Mouse (Mus musculus) spleen, postnatal 4 days (tissue): ENCODE data around the gene Rps6ka4.

Experiments used
- DNase-seq, 2 experiments: peaks; one replicate each; pipeline ENCODE4 v3.0.0; 2022; ENCODE audit warnings: low spot score in 2 of 2

Rps6ka4 gene

DNA sequence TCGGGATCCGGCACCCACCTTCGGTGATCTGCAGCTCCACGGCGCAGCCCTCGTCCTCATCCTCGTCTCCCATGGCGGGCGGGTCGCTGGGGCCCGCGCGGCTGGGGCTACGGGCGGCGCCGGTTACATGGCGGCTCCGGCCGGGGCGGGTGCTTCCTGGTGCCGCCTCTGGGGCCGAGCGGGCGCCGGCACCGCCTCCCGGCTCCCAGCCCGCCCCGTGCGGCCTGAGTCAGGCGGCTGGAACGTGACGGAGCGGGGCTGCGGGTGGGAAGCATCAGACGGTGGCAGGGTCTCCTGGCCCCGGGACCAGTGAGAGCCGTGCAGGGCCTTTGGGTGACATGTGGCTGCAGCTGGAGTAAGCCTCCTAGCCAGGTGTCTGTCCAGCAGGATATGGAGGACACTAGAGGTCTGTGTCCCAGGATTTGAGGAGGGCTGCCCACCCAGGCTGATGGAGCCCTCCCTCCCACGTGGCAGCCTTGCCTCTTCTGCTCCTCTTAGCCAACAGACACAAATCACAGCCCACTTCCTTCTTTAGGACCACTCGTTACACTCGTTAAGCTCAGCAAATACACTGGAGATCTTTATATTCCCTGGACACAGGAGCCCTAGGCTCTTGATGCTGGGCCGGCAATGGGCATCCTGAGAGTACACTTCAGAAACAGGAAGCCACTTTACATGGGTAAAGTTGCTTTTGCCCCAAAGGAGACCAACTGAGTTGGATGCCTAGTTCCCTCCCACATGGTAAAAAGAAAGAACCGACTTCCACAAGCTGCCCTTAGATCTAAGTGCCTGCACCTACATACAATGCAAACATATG is at the start of gene Rps6ka4:
TSS of gene Rps6ka4 (minus strand) at position 162 of the 817 bp plus-strand sequence.
- peak; percentile 55 to 83 for DNase-seq

- DNase-seq = no peak
These were observed 37.5 kb upstream of the Rps6ka4 start for GRCm38 (mm10) chr19:6877965-6878364.

DNA sequence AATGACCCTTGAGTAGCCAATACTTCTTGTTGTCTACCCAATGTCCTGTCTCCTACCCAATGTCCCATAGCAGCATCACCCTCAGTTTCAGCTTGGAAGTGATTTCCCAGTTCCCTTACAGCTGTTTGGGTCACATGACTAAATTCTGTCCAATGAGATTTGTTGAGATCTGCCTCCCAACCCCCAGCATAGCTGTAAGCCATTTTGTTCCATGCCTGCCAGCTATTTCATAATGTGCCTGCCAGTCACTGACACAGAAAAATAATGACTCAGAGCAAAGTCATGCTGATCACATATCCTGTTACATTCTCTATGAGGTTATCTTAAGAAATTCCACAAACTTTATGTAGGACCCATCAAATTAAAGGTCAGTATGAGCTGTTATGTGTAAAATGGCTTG is 36.4 kb upstream of the Rps6ka4 start:
- no peak for DNase-seq

- no peak for DNase-seq
These were observed 35.4 kb upstream of the Rps6ka4 start for GRCm38 (mm10) chr19:6875834-6876233.

- no peak for DNase-seq
These were observed 33.8 kb upstream of the Rps6ka4 start for GRCm38 (mm10) chr19:6874257-6874656.

- no peak for DNase-seq
These were observed 32.3 kb upstream of the Rps6ka4 start for GRCm38 (mm10) chr19:6872701-6873100.

DNA sequence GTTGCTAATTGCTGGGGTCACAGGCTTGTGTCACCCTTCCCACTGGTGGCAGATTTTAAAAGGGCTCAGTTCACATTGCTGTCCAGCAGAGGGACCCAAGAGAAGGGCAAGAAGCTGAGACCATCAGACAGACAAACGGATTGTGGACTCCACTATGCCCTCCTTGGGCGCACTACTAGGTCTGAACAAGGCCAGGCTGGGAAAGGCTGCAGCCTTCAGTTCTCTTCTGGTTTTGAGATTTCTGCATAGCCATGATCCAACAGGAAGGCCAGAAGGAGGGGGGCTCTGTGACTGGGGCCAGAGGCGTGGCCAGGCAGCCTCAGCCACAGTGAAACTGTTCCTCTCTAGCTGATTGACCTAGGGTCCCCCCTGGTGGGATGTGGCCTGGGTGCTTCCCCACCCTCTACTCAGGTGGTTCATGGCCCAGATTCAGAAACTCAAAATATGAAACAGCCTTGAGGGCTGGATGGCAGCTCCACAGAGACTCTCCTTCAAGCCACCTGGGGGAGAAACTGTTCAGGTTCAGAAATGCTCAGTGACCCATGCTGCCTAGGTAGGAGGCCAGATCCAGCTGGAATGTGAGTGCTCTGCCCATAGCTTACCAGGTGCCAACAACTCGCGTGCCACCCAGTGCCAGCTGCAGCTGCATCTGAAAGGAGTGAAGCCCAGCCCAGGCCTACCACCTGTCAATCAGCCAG is 31.3 kb upstream of the Rps6ka4 start:
- DNase-seq = peak in 1 of 2 experiments; percentile 46

DNA sequence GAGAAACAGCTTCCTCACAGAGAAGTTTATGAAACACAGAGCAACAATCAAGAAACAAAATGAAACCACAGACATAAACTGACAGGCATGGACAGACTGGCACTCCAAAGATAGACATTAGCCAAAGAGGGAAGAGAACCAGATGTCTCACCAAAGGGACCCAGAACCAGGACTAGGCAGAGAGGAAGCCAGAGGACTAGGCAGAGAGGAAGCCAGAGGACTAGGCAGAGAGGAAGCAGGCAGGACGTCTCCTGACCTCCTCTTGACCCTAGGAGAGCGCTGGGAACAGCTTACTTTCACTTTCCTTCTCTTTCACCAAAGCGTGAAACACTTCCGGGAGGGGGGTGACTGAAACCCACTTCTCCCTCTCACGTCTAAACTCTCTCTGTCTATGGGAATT is 28.9 kb upstream of the Rps6ka4 start:
- DNase-seq = peak; percentile 50 to 76

- no peak for DNase-seq
These were observed 21.0 kb upstream of the Rps6ka4 start for GRCm38 (mm10) chr19:6861451-6861850.

- DNase-seq = peak; percentile 48 to 76
These were observed 20.3 kb upstream of the Rps6ka4 start for GRCm38 (mm10) chr19:6860706-6861105.

DNA sequence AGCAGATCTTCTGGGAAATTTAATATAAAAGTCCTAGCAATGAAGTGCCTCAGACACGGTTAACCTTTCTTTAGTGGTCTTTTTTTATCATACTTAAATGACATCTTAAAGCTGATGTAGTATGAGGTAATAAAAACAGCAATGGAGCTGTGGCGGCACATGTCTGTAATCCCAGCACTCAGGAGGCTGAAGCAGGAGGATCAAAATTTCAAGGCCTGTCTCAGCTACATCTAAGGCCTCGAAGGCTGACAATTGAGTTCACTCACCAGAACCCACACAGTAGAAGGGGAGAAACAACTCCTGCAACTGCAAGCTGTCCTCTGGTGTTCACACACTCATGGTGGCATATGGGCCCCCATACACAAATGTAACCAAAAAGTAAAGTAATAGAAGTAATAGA is 19.5 kb upstream of the Rps6ka4 start:
- no peak for DNase-seq

DNA sequence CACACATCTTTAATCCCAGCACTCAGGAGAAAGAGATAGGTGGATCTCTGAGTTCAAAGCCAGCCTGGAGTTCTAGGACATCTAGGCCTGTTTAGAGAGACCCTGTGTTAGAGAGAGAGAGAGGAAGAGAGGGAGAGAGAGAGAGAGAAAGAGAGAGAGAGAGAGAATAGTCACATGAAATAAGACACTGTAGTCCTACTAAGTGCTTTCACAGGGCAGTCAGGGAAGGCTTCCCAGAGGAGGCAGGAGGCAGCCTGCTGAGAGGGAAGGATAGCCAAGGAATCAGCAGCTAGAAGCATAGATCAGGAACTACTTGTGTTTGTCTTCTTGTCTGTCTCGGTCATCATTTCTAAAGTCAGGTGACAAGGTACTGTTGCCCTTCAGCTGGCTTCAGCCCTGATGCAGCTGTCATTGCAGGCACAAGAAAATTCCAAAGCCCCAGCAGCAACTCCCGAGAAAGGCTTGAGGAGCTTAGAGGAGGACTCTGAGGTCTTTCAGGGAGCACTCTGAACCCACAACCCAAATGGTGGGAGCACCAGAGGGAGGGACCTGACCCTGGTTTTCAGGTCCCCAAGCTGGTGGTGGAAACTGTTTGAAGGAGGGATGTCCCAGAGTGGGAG is 18.7 kb upstream of the Rps6ka4 start:
- no peak for DNase-seq

DNA sequence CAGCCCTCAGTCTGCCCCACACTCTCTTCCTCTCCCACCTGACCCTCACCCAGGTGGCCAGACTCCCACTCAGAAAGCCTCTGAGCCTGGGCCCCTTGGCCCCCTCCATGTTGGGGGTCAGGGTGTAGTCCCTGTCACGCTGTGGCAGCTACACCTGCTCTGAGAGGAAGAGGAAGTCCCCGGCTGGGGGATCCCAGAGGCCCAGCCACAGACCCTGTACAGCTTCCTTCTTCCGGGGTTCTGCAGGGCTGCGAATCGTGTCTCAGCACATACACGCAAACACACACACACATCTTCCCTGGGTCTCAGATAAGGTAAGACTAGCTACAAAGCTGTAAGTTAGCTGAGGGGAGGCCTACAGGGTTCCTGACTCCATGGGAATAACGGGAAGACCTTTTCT is 17.6 kb upstream of the Rps6ka4 start, which contains the start of gene Ccdc88b:
TSS of gene Ccdc88b (minus strand) at position 181 of the 400 bp plus-strand sequence.
- peak; percentile 77 to 83 for DNase-seq

DNA sequence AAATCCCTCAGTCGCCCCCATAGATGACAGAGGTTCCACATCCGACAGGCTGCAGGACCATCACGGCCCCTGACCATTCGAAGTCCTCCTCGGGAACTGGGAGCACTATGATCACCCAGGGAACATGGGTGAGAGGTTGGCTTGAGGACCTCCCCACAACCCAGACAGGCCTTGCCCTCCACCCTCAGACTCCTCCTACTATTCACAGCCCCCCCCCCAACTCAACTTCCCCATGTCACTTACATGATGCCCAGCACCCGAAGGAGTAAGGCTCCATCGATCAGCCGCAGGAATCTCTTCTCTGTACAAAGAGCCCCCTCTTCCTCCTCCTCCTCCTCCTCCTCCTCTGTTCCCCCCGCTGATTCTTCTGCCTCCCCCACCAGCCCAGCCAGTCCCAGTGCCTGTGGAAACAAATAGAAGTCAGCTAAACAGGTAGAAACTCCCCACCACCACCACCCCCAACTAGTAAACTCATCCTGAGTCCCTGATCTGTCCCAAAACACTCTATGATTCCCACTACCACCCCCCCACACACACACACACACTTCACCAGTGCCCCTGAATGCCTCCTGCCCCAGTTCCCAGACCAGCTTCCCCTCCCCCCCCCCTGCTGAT is 17.1 kb upstream of the Rps6ka4 start:
- peak in 1 of 2 experiments; percentile 59 for DNase-seq

DNA sequence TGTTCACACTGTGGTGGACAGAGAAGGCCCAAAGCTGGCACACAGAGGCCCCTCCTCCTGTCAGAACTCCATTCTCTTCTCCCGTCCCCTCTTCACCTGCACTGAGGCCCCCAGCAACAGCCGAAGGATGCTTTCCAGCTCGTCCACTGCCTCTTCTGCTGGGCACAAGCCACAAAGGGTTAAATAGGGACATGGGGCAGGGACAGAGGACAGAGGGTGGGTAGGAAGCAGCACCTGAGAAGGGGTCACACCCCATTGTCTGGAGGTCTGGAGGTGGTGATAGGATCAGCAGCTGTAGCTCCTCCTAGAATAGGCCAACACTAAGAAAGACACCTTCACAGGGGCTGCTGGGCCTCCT is 16.5 kb upstream of the Rps6ka4 start:
- no peak for DNase-seq

DNA sequence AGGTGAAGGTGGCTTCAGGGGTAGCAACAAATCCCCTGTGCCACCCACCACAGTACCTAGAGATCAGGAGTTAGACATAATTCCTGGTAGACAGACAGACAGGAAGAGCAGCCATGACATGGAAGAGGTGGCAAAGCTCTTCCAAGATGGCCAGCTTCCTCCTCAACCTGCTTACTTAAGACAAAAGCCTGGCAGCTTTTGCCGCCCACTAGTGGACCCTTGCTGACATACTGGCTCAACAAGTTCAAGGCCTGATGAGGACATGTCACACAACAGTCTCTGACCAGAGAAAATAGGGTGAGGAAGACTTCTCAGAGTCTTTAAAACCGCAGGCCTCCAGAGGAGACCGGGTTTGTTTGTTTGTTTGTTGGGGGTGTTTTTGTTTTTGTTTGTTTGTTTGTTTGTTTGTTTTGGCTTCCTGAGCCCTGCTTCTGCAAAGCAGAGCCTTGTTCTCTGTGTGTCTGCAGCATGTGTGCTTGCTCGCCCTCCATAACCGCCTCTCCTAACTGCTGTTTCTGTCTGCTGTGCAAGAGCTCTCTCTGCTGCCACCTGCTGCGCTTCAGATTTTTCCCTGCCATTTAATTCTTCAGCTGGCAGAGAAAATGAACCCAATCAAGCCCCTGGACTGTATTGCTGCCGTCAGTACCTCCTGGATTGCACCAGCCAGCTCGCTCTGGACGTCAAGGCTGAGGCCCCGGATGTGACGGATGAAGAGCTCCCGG is 16.0 kb upstream of the Rps6ka4 start:
- DNase-seq = peak; percentile 56 to 76

DNA sequence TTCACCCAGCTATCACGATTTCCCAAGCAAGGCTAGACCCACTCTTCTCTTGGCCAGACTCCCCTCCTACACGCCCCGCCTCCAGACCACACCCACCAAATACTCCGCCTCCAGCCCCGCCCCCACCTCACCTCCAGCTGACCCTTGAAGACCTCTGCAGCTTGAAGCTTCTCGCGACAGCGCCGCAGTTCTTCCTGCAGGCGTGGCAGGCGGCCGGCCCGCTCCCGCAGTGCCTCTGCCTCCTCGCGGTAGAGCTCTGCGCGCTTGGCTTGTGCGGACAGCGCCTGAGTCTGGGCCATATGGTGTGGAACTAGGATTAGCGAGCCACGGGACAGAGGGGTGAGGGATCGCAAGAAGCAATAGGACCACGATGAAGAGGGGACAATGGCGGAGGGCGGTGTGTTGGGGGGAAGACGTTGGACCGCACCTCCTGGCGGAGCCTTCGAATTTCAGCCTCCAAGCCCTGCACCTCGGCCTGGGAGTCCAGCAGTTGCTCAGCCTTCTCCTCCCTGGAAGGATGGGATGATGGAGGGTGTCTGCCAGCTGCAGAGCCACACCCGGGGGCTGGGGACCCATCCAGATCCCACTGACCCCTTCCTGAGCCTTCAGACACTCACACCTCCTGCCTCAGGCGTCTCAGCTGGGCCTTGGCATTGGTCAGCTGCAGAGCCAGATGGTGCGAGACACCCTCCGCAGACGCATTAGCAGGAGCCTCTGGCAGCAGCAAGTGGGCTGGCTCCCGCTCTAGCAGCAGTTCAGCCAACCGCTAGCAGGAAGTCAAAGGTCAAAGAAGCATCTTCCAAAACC is 15.0 kb upstream of the Rps6ka4 start:
- DNase-seq = no peak

- DNase-seq = no peak
These were observed 14.2 kb upstream of the Rps6ka4 start for GRCm38 (mm10) chr19:6854658-6855057.

DNA sequence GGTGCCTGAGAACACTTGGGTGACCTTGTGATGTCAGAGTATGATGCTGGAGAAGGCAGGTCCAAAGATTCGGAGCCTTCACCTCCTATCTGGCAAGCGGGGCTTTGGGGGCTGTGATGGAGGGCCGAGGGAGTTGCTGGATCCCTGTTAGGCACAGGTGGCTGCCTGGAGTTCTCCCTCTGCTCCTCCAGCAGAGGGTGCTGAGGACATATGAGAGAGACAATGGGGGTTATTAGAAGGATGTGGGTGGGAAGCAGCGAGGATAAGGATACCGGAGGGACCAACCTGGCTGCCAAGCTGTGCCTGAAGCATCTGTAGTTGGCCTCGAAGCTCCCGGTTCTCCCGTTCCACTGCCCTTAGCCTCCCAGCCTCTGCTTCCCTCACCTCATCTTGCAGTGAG is 13.5 kb upstream of the Rps6ka4 start:
- DNase-seq = no peak

DNA sequence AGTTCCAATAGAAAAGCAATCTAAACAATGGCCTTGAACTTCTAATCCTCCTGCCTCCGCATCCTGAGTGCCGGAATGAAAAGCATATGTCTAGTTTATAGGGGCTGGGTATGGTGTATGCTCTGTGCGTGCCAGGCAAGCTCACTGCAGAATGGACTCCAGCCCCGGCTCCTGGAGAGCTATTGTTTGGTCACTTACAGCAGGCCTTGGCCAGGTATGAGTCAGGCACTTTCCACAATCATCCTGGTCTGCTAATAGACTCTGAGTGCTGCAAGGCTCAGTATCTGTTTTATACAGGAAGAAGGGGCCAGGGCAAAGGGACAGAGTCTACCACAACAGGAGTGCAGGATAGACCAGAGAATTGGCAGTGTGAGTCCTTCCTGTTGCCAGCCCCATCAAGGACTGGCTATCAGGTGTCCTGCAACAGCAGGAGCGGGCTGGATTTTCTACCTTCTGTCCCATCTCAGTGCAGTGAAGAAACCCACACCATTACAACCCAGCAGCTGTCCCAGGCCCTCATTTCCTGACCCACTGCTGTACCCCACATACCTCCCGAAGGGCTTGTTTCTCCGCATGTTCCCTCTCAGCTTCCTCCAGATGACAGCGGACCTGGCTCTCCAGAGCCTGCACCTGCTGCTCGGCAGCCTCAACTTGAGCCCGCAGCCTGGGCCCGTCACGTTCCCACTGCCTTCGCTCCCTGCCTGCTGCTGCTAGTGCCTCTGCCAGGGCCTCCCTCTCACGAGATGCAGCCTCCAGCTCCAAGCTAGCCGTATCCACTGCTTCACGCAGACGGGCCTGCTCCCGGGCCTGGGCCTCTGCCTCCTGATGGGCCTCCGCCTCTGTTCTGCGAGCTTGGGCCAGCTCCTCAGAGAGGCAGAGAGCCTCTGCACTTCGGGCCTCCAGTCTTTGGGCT is 12.2 kb upstream of the Rps6ka4 start:
- DNase-seq = no peak
